Mouse (Mus musculus): ENCODE results near the gene Rgs4. TPM values are rescaled to one million over a fixed set of nuclear protein-coding genes. Genes with fewer than 3 reads are reported as not detected.

The Rgs4 gene
- polyA plus RNA-seq, 1 experiment from 2014 or later: 3.6 TPM

- Histone ChIP-seq H3K4me1 (no peaks in the 10 kb centered on the region), H3K4me2 (replicated peaks) (no peak overlapping the region), H3K9me3 (replicated peaks) (no peaks in the 10 kb centered on the region), H3K9ac (no peak overlapping the region), H3K36me3 (no peaks in the 10 kb centered on the region), H3K4me3 (replicated peaks) (no peak overlapping the region), H3K27me3 (no peaks in the 10 kb centered on the region), H3K27ac (replicated peaks) (no peak overlapping the region)
- WGBS: 85% methylated on average over 6 of the region's 6 CpGs
- no peak for ATAC-seq (ENCODE audit: insufficient number of reproducible peaks, low FRiP score, low TSS enrichment, low read depth)
Measured at GRCm38 (mm10) chr1:169737231-169737630, 10.2 kb downstream of the Rgs4 start.

- no peaks in the 10 kb centered on the region for H3K27me3 ChIP-seq
- H3K9ac ChIP-seq: no peak overlapping the region
- no peaks in the 10 kb centered on the region for H3K4me1 ChIP-seq
- no peak overlapping the region for H3K27ac ChIP-seq (replicated peaks)
- H3K9me3 ChIP-seq (replicated peaks): no peaks in the 10 kb centered on the region
- WGBS: 75% methylated on average over 6 of the region's 6 CpGs
- ATAC-seq (ENCODE audit: insufficient number of reproducible peaks, low FRiP score, low TSS enrichment, low read depth): no peak
- H3K4me3 ChIP-seq (replicated peaks): no peak overlapping the region
- H3K4me2 ChIP-seq (replicated peaks): no peak overlapping the region
- no peaks in the 10 kb centered on the region for H3K36me3 ChIP-seq
Measured at GRCm38 (mm10) chr1:169736139-169736538, 11.3 kb downstream of the Rgs4 start.

GRCm38 (mm10) chr1:169730599-169731100 is 16.8 kb downstream of the Rgs4 start:
- WGBS: 64% methylated on average over 7 of the region's 7 CpGs
- no peak overlapping the region for H3K4me2 ChIP-seq (replicated peaks)
- no peak for ATAC-seq (ENCODE audit: insufficient number of reproducible peaks, low FRiP score, low TSS enrichment, low read depth)
- no peak overlapping the region for H3K27ac ChIP-seq (replicated peaks)
- H3K4me3 ChIP-seq (replicated peaks): no peak overlapping the region
- H3K4me1 ChIP-seq: no peaks in the 10 kb centered on the region
- H3K27me3 ChIP-seq: no peaks in the 10 kb centered on the region
- no peaks in the 10 kb centered on the region for H3K9me3 ChIP-seq (replicated peaks)
- no peaks in the 10 kb centered on the region for H3K36me3 ChIP-seq
- H3K9ac ChIP-seq: no peak overlapping the region

DNA sequence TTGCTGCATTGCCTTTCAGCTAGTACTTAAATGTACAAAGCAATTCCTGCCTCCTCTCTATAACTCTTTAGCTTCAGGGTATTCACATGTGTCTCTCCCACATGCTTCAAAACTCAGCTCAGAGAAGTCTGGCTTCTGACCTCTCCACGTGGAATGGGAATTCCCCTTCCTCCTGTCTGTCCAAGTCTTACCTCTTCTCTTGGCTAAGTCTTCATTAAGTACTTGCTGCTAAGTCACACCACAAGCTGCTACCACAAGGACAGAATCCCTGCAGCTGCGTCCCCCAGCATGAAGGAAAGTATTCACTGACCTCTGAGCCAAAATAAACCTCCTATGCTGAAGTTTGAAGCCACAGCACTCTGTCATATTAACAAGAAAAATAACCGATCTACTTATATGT is 21.1 kb downstream of the Rgs4 start:
- 64% methylated on average over 3 of the region's 3 CpGs for WGBS

GRCm38 (mm10) chr1:169721836-169722235 is 25.6 kb downstream of the Rgs4 start:
- Histone ChIP-seq H3K9me3 (replicated peaks) (no peaks in the 10 kb centered on the region), H3K27me3 (no peaks in the 10 kb centered on the region), H3K4me3 (replicated peaks) (no peak overlapping the region), H3K4me1 (no peaks in the 10 kb centered on the region), H3K4me2 (replicated peaks) (no peak overlapping the region), H3K9ac (no peak overlapping the region), H3K36me3 (no peaks in the 10 kb centered on the region), H3K27ac (replicated peaks) (no peak overlapping the region)
- 63% methylated on average over 2 of the region's 2 CpGs for whole genome bisulfite sequencing
- no peak for ATAC-seq (ENCODE audit: insufficient number of reproducible peaks, low FRiP score, low TSS enrichment, low read depth)

More for the DNA sequence above, 21.1 kb downstream of the Rgs4 start:
- H3K4me3 ChIP-seq (replicated peaks): no peak overlapping the region
- no peaks in the 10 kb centered on the region for H3K4me1 ChIP-seq
- no peaks in the 10 kb centered on the region for H3K27me3 ChIP-seq
- H3K36me3 ChIP-seq: no peaks in the 10 kb centered on the region
- H3K27ac ChIP-seq (replicated peaks): no peak overlapping the region
- no peak for ATAC-seq (ENCODE audit: insufficient number of reproducible peaks, low FRiP score, low TSS enrichment, low read depth)
- H3K9ac ChIP-seq: no peak overlapping the region
- H3K9me3 ChIP-seq (replicated peaks): no peaks in the 10 kb centered on the region
- H3K4me2 ChIP-seq (replicated peaks): no peak overlapping the region

GRCm38 (mm10) chr1:169704395-169705087 is 42.9 kb downstream of the Rgs4 start:
- no peak overlapping the region for H3K27ac ChIP-seq (replicated peaks)
- no peaks in the 10 kb centered on the region for H3K36me3 ChIP-seq
- no peaks in the 10 kb centered on the region for H3K4me1 ChIP-seq
- no peak overlapping the region for H3K9ac ChIP-seq
- H3K4me2 ChIP-seq (replicated peaks): no peak overlapping the region
- no peaks in the 10 kb centered on the region for H3K27me3 ChIP-seq
- no peak overlapping the region for H3K4me3 ChIP-seq (replicated peaks)
- 85% methylated on average over 4 of the region's 4 CpGs for WGBS
- no peak for ATAC-seq (ENCODE audit: insufficient number of reproducible peaks, low FRiP score, low TSS enrichment, low read depth)
- no peaks in the 10 kb centered on the region for H3K9me3 ChIP-seq (replicated peaks)

DNA sequence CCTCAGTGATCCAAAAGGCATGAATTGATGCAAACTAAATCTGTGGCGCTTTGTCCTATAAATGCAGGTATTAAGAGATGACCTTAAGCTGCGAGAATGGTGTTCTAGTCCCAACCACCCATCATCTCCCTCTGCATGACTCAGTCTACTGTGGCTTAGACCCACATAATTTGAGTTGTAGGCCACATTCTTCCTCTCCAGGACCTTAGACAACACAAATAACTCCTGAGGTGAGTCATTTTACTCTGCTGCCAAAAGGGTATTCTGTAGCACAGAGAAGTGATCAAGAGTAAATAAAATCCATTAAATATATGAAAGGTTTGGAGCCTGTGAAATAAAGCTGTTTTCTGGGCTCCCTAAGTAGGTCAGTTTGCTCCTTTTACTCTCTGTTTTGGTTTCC is 48.3 kb downstream of the Rgs4 start:
- no peak for ATAC-seq (ENCODE audit: insufficient number of reproducible peaks, low FRiP score, low TSS enrichment, low read depth)
- no peaks in the 10 kb centered on the region for H3K9me3 ChIP-seq (replicated peaks)
- H3K27ac ChIP-seq (replicated peaks): no peak overlapping the region
- H3K9ac ChIP-seq: no peak overlapping the region
- H3K27me3 ChIP-seq: no peaks in the 10 kb centered on the region
- H3K4me3 ChIP-seq (replicated peaks): no peak overlapping the region
- H3K36me3 ChIP-seq: no peaks in the 10 kb centered on the region
- no peak overlapping the region for H3K4me2 ChIP-seq (replicated peaks)
- 86% methylated on average over 2 of the region's 2 CpGs for WGBS
- H3K4me1 ChIP-seq: no peaks in the 10 kb centered on the region

DNA sequence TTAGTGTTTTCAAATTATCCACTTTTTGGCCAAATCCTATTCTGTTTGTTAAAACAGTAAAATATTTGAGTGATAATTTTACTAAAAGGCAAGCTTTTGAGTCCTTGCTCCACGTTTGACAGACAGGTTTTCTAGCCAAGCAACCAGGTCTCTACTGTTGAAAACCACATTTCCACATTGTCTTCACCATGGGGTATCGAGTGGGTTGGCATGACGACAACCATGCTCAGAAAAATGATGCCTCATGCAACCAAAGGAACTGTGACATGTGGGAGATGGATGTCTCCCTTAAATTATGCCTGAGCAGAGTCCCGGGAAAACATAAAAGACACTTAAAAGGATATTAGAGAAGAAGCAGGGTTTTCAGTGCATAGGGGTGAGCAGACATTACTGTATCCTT is 50.2 kb downstream of the Rgs4 start:
- H3K27me3 ChIP-seq: no peaks in the 10 kb centered on the region
- H3K4me2 ChIP-seq (replicated peaks): no peak overlapping the region
- H3K36me3 ChIP-seq: no peaks in the 10 kb centered on the region
- 79% methylated on average over 4 of the region's 4 CpGs for WGBS
- H3K9ac ChIP-seq: no peak overlapping the region
- no peaks in the 10 kb centered on the region for H3K9me3 ChIP-seq (replicated peaks)
- H3K4me3 ChIP-seq (replicated peaks): no peak overlapping the region
- H3K27ac ChIP-seq (replicated peaks): no peak overlapping the region
- H3K4me1 ChIP-seq: no peaks in the 10 kb centered on the region
- ATAC-seq (ENCODE audit: insufficient number of reproducible peaks, low FRiP score, low TSS enrichment, low read depth): no peak

GRCm38 (mm10) chr1:169695356-169695755 is 52.1 kb downstream of the Rgs4 start:
- no peak overlapping the region for H3K27ac ChIP-seq (replicated peaks)
- H3K36me3 ChIP-seq: no peaks in the 10 kb centered on the region
- no peak overlapping the region for H3K4me2 ChIP-seq (replicated peaks)
- WGBS: 44% methylated on average over 3 of the region's 3 CpGs
- no peak for ATAC-seq (ENCODE audit: insufficient number of reproducible peaks, low FRiP score, low TSS enrichment, low read depth)
- H3K9me3 ChIP-seq (replicated peaks): no peaks in the 10 kb centered on the region
- H3K4me1 ChIP-seq: no peaks in the 10 kb centered on the region
- H3K4me3 ChIP-seq (replicated peaks): no peak overlapping the region
- H3K27me3 ChIP-seq: no peaks in the 10 kb centered on the region
- no peak overlapping the region for H3K9ac ChIP-seq

DNA sequence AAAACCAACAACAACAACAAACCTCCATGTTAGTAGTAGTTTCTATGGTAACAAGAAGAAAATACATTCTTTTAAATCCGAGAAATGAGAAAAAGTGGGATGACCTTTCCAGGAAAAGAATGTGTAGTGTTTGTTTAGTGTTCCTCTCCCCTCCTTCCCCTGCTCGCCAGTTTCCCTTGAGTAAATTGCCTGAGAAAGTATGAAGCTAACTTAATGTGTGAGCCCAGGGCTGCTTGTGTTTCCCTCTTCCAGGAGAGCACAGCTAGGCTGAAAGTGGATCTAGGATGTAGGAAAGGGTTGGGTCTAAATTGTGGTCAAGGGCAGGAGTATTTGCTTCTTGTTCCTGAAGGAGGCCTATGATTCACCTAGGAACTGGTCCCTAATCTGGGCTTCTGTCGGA is 53.9 kb downstream of the Rgs4 start:
- ATAC-seq (ENCODE audit: insufficient number of reproducible peaks, low FRiP score, low TSS enrichment, low read depth): no peak; the same call in 1 of the 2 replicates
- no peak overlapping the region for H3K4me2 ChIP-seq (replicated peaks)
- no peaks in the 10 kb centered on the region for H3K9me3 ChIP-seq (replicated peaks)
- no peak overlapping the region for H3K27ac ChIP-seq (replicated peaks)
- no peak overlapping the region for H3K4me3 ChIP-seq (replicated peaks)
- no peaks in the 10 kb centered on the region for H3K4me1 ChIP-seq
- no peaks in the 10 kb centered on the region for H3K36me3 ChIP-seq
- no peak overlapping the region for H3K9ac ChIP-seq
- WGBS: 55% methylated on average over 3 of the region's 3 CpGs
- H3K27me3 ChIP-seq: no peaks in the 10 kb centered on the region

- ATAC-seq (ENCODE audit: insufficient number of reproducible peaks, low FRiP score, low TSS enrichment, low read depth): no peak
- 66% methylated on average over 2 of the region's 2 CpGs for WGBS
Measured at GRCm38 (mm10) chr1:169693040-169693439, 54.4 kb downstream of the Rgs4 start.

More at GRCm38 (mm10) chr1:169693040-169693439, 54.4 kb downstream of the Rgs4 start:
- H3K4me2 ChIP-seq (replicated peaks): no peak overlapping the region
- H3K27ac ChIP-seq (replicated peaks): no peak overlapping the region
- no peaks in the 10 kb centered on the region for H3K27me3 ChIP-seq
- no peaks in the 10 kb centered on the region for H3K4me1 ChIP-seq
- no peaks in the 10 kb centered on the region for H3K9me3 ChIP-seq (replicated peaks)
- no peak overlapping the region for H3K9ac ChIP-seq
- no peak overlapping the region for H3K4me3 ChIP-seq (replicated peaks)
- no peaks in the 10 kb centered on the region for H3K36me3 ChIP-seq

All from embryonic facial prominence, embryonic 15.5 days (tissue).